Mouse (Mus musculus): ENCODE measurements around the gene Ppl.

The Ppl gene

GRCm38 (mm10) chr16:5123476-5123875 lies 8.7 kb downstream of the Ppl start:
- no peak for DNase-seq (ENCODE audit: low spot score)

- no peak for DNase-seq (ENCODE audit: low spot score)
These were observed 12.4 kb downstream of the Ppl start for GRCm38 (mm10) chr16:5119845-5120244.

GRCm38 (mm10) chr16:5119385-5119784 lies 12.8 kb downstream of the Ppl start:
- no peak for DNase-seq (ENCODE audit: low spot score)

GRCm38 (mm10) chr16:5113582-5113981 lies 18.6 kb downstream of the Ppl start:
- DNase-seq (ENCODE audit: low spot score) = no peak

GRCm38 (mm10) chr16:5113002-5113550 lies 19.1 kb downstream of the Ppl start:
- no peak for DNase-seq (ENCODE audit: low spot score)

GRCm38 (mm10) chr16:5111021-5111420 lies 21.2 kb downstream of the Ppl start:
- DNase-seq (ENCODE audit: low spot score) = no peak

GRCm38 (mm10) chr16:5109877-5110276 lies 22.3 kb downstream of the Ppl start:
- DNase-seq (ENCODE audit: low spot score) = no peak

- no peak for DNase-seq (ENCODE audit: low spot score)
These were observed 31.2 kb downstream of the Ppl start for GRCm38 (mm10) chr16:5101000-5101399.

GRCm38 (mm10) chr16:5096504-5096903 lies 35.7 kb downstream of the Ppl start:
- no peak for DNase-seq (ENCODE audit: low spot score)

- DNase-seq (ENCODE audit: low spot score) = no peak
These were observed 38.9 kb downstream of the Ppl start for GRCm38 (mm10) chr16:5093285-5093684.

GRCm38 (mm10) chr16:5089021-5089420 lies 43.2 kb downstream of the Ppl start:
- no peak for DNase-seq (ENCODE audit: low spot score)

- DNase-seq (ENCODE audit: low spot score) = no peak
These were observed 46.0 kb downstream of the Ppl start for GRCm38 (mm10) chr16:5086179-5086578.

GRCm38 (mm10) chr16:5085196-5085595 lies 47.0 kb downstream of the Ppl start:
- DNase-seq (ENCODE audit: low spot score) = no peak

- no peak for DNase-seq (ENCODE audit: low spot score)
These were observed 57.9 kb downstream of the Ppl start for GRCm38 (mm10) chr16:5074341-5074740.

- no peak for DNase-seq (ENCODE audit: low spot score)
These were observed 60.2 kb downstream of the Ppl start for GRCm38 (mm10) chr16:5071974-5072373.

GRCm38 (mm10) chr16:5070321-5070720 lies 61.9 kb downstream of the Ppl start:
- peak; percentile 45 for DNase-seq (ENCODE audit: low spot score)

GRCm38 (mm10) chr16:5063472-5063871 lies 68.7 kb downstream of the Ppl start:
- DNase-seq (ENCODE audit: low spot score) = no peak

GRCm38 (mm10) chr16:5058114-5058513 lies 74.1 kb downstream of the Ppl start:
- no peak for DNase-seq (ENCODE audit: low spot score)

- DNase-seq (ENCODE audit: low spot score) = no peak
These were observed 81.7 kb downstream of the Ppl start for GRCm38 (mm10) chr16:5050251-5051110.

GRCm38 (mm10) chr16:5049774-5050234 lies 82.4 kb downstream of the Ppl start, which contains the start of the genes Glyr1 and Ubn1:
Glyr1 (minus strand) TSS chr16:5049863.
Ubn1 (plus strand) TSS chr16:5050057.
- peak; percentile 96 for DNase-seq (ENCODE audit: low spot score)

- DNase-seq (ENCODE audit: low spot score) = no peak
These were observed 82.9 kb downstream of the Ppl start for GRCm38 (mm10) chr16:5049182-5049773.

GRCm38 (mm10) chr16:5045322-5045721 lies 86.9 kb downstream of the Ppl start:
- no peak for DNase-seq (ENCODE audit: low spot score)

- no peak for DNase-seq (ENCODE audit: low spot score)
These were observed 95.5 kb downstream of the Ppl start for GRCm38 (mm10) chr16:5036649-5037234.
